Mouse (Mus musculus): ENCODE measurements around the gene Tada2a.

DNA sequence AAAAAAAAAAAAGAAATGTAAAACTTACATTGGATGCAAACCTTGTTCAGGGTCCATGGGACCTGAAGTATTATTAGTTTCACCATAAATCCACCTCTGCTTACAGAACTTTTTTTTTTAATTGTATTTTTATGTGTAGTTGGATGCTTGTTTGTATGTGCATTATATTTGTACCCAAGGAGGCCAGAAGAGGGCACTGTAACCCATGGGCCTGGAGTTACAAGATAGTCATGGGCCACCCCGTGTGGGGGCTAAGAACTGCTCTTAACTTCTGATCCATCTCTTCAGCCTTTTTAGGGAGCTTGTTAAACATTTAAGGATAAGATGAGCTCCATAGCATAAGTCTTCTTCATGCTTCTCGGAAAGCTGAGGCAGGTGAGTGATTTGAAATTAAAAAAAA, 21.5 kb upstream of the Tada2a start:
- TF ChIP-seq CTCF (IDR thresholded peaks at IDR 0.05; ENCODE audit: low read depth) (0 out of 2 replicates have a peak, but pooled peaks have one; percentile 14), EP300 (IDR thresholded peaks at IDR 0.05; ENCODE audit: low read depth) (no peak)

Data from heart, postnatal 0 days (tissue).